Mouse (Mus musculus): ENCODE measurements around the gene Ccl5. TPM values are rescaled to one million over a fixed set of nuclear protein-coding genes. Genes with fewer than 3 reads are reported as not detected.
A peak's percentile ranks its signal among the peaks of the same experiment; 100 is the strongest.
"Not testable (repeated sequence)": the region's sequence is repeated elsewhere in the genome, so short reads cannot be mapped to it uniquely, and the experiment has no call there.

Gene Ccl5
- polyA plus RNA-seq, 1 experiment from 2014 or later = 3.0 TPM

DNA sequence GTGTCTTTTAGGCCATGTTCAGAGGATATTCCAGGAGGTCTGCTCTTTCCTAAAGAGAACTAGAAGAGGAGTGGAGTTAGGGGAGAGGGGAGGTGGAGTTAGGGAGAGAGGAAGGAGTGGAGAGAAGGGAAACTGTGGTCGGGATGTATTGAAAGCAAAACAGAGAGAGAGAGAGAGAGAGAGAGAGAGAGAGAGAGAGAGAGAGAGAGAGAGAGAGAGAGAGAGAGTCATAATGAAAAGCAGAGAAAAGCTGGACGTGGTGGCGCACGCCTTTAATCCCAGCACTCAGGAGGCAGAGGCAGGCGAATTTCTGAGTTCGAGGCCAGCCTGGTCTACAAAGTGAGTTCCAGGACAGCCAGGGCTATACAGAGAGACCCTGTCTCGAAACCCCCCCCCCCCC, 20.7 kb upstream of the Ccl5 start:
- DNase-seq (ENCODE audit: low spot score); H3K27ac ChIP-seq (ENCODE audit: low read depth); H3K4me3 ChIP-seq (ENCODE audit: low read depth, low read length); H3K27me3 ChIP-seq (replicated peaks; ENCODE audit: control insufficient read depth, insufficient read depth, low read length); H3K9me3 ChIP-seq (ENCODE audit: control insufficient read depth, low read length); H3K4me2 ChIP-seq (ENCODE audit: low read length); H3K36me3 ChIP-seq (ENCODE audit: control insufficient read depth, insufficient read depth, low read length); H3K4me1 ChIP-seq (replicated peaks; ENCODE audit: control insufficient read depth, insufficient read depth, low read length); ATAC-seq (replicated peaks; ENCODE audit: low FRiP score, low TSS enrichment, low read depth); H3K9ac ChIP-seq (ENCODE audit: low read length): not testable (repeated sequence)
- 89% methylated on average over 7 of the region's 7 CpGs for WGBS

DNA sequence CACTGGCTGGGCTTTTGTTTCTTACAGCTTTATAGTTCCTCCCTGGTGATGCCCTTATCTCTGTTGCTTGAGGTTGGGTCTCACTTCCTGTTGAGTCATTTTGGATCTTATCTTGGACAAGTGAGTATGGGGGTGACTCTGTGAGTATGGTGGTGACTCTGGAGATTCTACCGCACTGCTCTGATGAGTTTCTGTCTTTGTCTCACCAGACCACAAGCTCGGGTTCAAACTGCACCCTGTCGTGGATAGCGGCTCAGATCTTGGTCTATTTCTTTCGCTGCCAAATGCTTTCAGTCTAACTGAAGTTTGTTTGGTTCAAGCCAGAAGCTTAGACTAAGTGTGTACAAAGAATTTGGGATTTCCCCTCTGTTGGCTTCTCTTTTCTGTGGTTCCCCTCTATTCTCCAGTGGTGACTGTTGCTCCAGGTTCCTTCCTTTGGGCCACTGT, 19.9 kb upstream of the Ccl5 start:
- 91% methylated on average over 5 of the region's 5 CpGs for WGBS
- no peak for DNase-seq (ENCODE audit: low spot score)
- Histone ChIP-seq H3K9ac (ENCODE audit: low read length) (no peak overlapping the region), H3K4me1 (replicated peaks; ENCODE audit: control insufficient read depth, insufficient read depth, low read length) (no peaks in the 10 kb centered on the region), H3K27me3 (replicated peaks; ENCODE audit: control insufficient read depth, insufficient read depth, low read length) (no peaks in the 10 kb centered on the region), H3K9me3 (ENCODE audit: control insufficient read depth, low read length) (no peaks in the 10 kb centered on the region), H3K36me3 (ENCODE audit: control insufficient read depth, insufficient read depth, low read length) (no peaks in the 10 kb centered on the region), H3K4me3 (ENCODE audit: low read depth, low read length) (no peak overlapping the region), H3K27ac (ENCODE audit: low read depth) (no peak overlapping the region), H3K4me2 (ENCODE audit: low read length) (no peak overlapping the region)
- no peak for ATAC-seq (replicated peaks; ENCODE audit: low FRiP score, low TSS enrichment, low read depth)

- Histone ChIP-seq H3K36me3 (ENCODE audit: control insufficient read depth, insufficient read depth, low read length) (no peaks in the 10 kb centered on the region), H3K27ac (ENCODE audit: low read depth) (no peak overlapping the region), H3K9ac (ENCODE audit: low read length) (no peak overlapping the region), H3K4me1 (replicated peaks; ENCODE audit: control insufficient read depth, insufficient read depth, low read length) (no peaks in the 10 kb centered on the region), H3K27me3 (replicated peaks; ENCODE audit: control insufficient read depth, insufficient read depth, low read length) (no peaks in the 10 kb centered on the region), H3K4me2 (ENCODE audit: low read length) (no peak overlapping the region), H3K4me3 (ENCODE audit: low read depth, low read length) (no peak overlapping the region), H3K9me3 (ENCODE audit: control insufficient read depth, low read length) (no peaks in the 10 kb centered on the region)
- ATAC-seq (replicated peaks; ENCODE audit: low FRiP score, low TSS enrichment, low read depth) (0 out of 2 replicates have a peak, but pooled peaks have one; percentile 40), DNase-seq (ENCODE audit: low spot score) (no peak)
- 55% methylated on average over 3 of the region's 3 CpGs for WGBS
Measured at GRCm38 (mm10) chr11:83544214-83544613, 13.9 kb upstream of the Ccl5 start.

GRCm38 (mm10) chr11:83541415-83541814, 11.1 kb upstream of the Ccl5 start:
- Histone ChIP-seq H3K27ac (ENCODE audit: low read depth) (no peak overlapping the region), H3K4me1 (replicated peaks; ENCODE audit: control insufficient read depth, insufficient read depth, low read length) (no peaks in the 10 kb centered on the region), H3K4me3 (ENCODE audit: low read depth, low read length) (no peak overlapping the region), H3K27me3 (replicated peaks; ENCODE audit: control insufficient read depth, insufficient read depth, low read length) (no peaks in the 10 kb centered on the region), H3K9me3 (ENCODE audit: control insufficient read depth, low read length) (no peaks in the 10 kb centered on the region), H3K9ac (ENCODE audit: low read length) (no peak overlapping the region), H3K36me3 (ENCODE audit: control insufficient read depth, insufficient read depth, low read length) (no peaks in the 10 kb centered on the region), H3K4me2 (ENCODE audit: low read length) (no peak overlapping the region)
- 86% methylated on average over 3 of the region's 3 CpGs for WGBS
- ATAC-seq (replicated peaks; ENCODE audit: low FRiP score, low TSS enrichment, low read depth) (no peak), DNase-seq (ENCODE audit: low spot score) (no peak)

DNA sequence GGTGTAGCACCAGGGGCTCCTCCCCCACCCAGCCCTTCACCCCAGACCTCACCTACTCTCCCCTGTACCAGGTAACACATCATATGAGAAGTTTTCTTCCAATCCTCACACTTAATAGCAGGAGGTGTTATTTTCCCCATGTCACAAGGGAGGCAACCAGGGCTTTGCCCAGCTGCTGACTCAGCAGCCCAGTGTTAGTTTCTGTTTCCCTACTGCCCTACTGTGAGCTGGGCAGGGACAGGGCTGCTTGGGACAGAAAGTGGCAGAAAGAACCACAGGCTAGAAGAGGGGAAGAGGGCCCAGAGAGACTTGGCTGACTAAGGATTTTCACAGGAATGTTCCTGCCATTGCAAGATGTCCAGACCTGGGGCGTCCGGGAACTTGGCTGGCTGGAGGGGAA, 10.6 kb upstream of the Ccl5 start:
- Histone ChIP-seq H3K4me2 (ENCODE audit: low read length) (no peak overlapping the region), H3K4me3 (ENCODE audit: low read depth, low read length) (no peak overlapping the region), H3K36me3 (ENCODE audit: control insufficient read depth, insufficient read depth, low read length) (no peaks in the 10 kb centered on the region), H3K27me3 (replicated peaks; ENCODE audit: control insufficient read depth, insufficient read depth, low read length) (no peaks in the 10 kb centered on the region), H3K4me1 (replicated peaks; ENCODE audit: control insufficient read depth, insufficient read depth, low read length) (no peaks in the 10 kb centered on the region), H3K9me3 (ENCODE audit: control insufficient read depth, low read length) (no peaks in the 10 kb centered on the region), H3K9ac (ENCODE audit: low read length) (no peak overlapping the region), H3K27ac (ENCODE audit: low read depth) (no peak overlapping the region)
- DNase-seq (ENCODE audit: low spot score) = no peak
- no peak for ATAC-seq (replicated peaks; ENCODE audit: low FRiP score, low TSS enrichment, low read depth)
- 90% methylated on average over 2 of the region's 2 CpGs for WGBS

DNA sequence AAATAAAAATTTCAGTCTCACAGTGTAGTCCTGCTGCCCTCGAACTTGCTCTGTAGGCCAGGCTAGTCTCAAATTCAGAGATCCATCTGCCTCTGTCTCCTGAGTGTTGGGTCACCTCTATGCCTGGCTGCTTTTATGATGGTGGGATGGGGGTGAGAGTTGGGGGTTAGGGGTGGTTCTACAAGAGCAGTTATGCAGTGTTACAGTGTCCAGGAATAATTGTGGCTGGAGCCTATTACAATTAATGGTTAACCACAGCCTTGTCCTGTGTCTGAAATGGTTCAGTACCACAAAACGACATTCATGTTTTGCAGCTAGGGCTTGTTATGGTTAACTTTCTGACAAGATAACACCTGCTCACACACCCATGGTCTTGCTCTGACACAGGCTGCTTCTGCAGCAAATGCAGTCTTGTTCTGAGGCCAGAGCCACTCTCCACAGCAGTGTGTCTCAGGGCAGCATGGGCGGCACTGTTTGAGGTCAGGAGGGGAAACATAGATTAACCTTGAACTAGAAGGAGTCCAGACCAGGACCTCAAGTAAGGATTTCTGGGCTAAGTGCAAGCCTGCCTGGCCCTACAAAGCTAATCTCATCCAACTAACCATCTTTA, 8.5 kb upstream of the Ccl5 start:
- no peaks in the 10 kb centered on the region for H3K9me3 ChIP-seq (ENCODE audit: control insufficient read depth, low read length)
- no peak overlapping the region for H3K4me3 ChIP-seq (ENCODE audit: low read depth, low read length)
- no peaks in the 10 kb centered on the region for H3K27me3 ChIP-seq (replicated peaks; ENCODE audit: control insufficient read depth, insufficient read depth, low read length)
- no peak for DNase-seq (ENCODE audit: low spot score)
- no peak overlapping the region for H3K27ac ChIP-seq (ENCODE audit: low read depth)
- no peaks in the 10 kb centered on the region for H3K36me3 ChIP-seq (ENCODE audit: control insufficient read depth, insufficient read depth, low read length)
- WGBS = 54% methylated on average over 3 of the region's 3 CpGs
- no peak overlapping the region for H3K4me2 ChIP-seq (ENCODE audit: low read length)
- H3K9ac ChIP-seq (ENCODE audit: low read length) = no peak overlapping the region
- peaks cover 7% of the 10 kb centered on the region; the same call in 1 of the 2 replicates for H3K4me1 ChIP-seq (replicated peaks; ENCODE audit: control insufficient read depth, insufficient read depth, low read length)
- no peak for ATAC-seq (replicated peaks; ENCODE audit: low FRiP score, low TSS enrichment, low read depth)

DNA sequence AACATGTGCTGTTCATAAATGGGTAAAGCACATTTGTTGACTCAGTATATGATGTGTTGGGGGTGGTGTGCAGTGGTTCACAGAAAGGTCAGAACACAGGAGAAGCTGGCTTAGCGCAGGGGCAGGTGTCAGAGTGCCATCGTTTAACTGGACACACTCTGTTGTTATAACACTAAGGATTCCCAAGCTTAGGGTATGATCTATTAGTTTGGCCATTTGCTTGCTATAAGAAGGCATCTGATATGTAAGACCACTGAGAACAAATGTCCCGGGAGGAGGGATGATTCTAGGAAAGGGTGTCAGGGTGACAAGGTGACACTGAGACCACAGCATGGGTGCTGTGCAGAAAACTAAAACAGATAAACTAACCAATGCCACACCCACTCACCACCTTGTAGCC, 6.5 kb upstream of the Ccl5 start:
- no peak for DNase-seq (ENCODE audit: low spot score)
- Histone ChIP-seq H3K4me3 (ENCODE audit: low read depth, low read length) (no peak overlapping the region), H3K4me1 (replicated peaks; ENCODE audit: control insufficient read depth, insufficient read depth, low read length) (peaks cover 7% of the 10 kb centered on the region; the same call in 1 of the 2 replicates), H3K9me3 (ENCODE audit: control insufficient read depth, low read length) (no peaks in the 10 kb centered on the region), H3K27me3 (replicated peaks; ENCODE audit: control insufficient read depth, insufficient read depth, low read length) (no peaks in the 10 kb centered on the region), H3K4me2 (ENCODE audit: low read length) (no peak overlapping the region), H3K36me3 (ENCODE audit: control insufficient read depth, insufficient read depth, low read length) (no peaks in the 10 kb centered on the region), H3K9ac (ENCODE audit: low read length) (no peak overlapping the region), H3K27ac (ENCODE audit: low read depth) (no peak overlapping the region)
- 70% methylated on average over 3 of the region's 3 CpGs for WGBS
- no peak for ATAC-seq (replicated peaks; ENCODE audit: low FRiP score, low TSS enrichment, low read depth)

- DNase-seq (ENCODE audit: low spot score) = peak; percentile 72
- Histone ChIP-seq H3K9me3 (ENCODE audit: control insufficient read depth, low read length) (no peaks in the 10 kb centered on the region), H3K4me1 (replicated peaks; ENCODE audit: control insufficient read depth, insufficient read depth, low read length) (peaks cover 7% of the 10 kb centered on the region; the same call in 1 of the 2 replicates), H3K27me3 (replicated peaks; ENCODE audit: control insufficient read depth, insufficient read depth, low read length) (no peaks in the 10 kb centered on the region), H3K36me3 (ENCODE audit: control insufficient read depth, insufficient read depth, low read length) (no peaks in the 10 kb centered on the region), H3K27ac (ENCODE audit: low read depth) (no peak overlapping the region), H3K9ac (ENCODE audit: low read length) (no peak overlapping the region), H3K4me2 (ENCODE audit: low read length) (peak overlapping the region; percentile 7), H3K4me3 (ENCODE audit: low read depth, low read length) (no peak overlapping the region)
- ATAC-seq (replicated peaks; ENCODE audit: low FRiP score, low TSS enrichment, low read depth) = 0 out of 2 replicates have a peak, but pooled peaks have one; percentile 27
- WGBS = 40% methylated on average over 13 of the region's 13 CpGs
Measured at GRCm38 (mm10) chr11:83534609-83535423, 4.5 kb upstream of the Ccl5 start.

Data from intestine, embryonic 14.5 days (tissue).